Mouse (Mus musculus) limb, embryonic 11.5 days (tissue): ENCODE measurements around the gene Cdhr3. TPM values are rescaled to one million over a fixed set of nuclear protein-coding genes. Genes with fewer than 3 reads are reported as not detected.

Experiments
- ATAC-seq: fragments of 200-750 bp; cut with Nextera tagmentation; 2 replicates; pipeline ENCODE4 v1.8.0; 2017; ENCODE audit warnings: low read depth; ENCODE audit not compliant: insufficient number of reproducible peaks, low FRiP score, low TSS enrichment
- DNase-seq: peaks from one replicate; pipeline ENCODE4 v3.0.0-alpha.2; 2015; ENCODE audit warnings: low spot score
- H3K27ac ChIP-seq: fragments of 300-500 bp; sonication (generic); replicated peaks from 2 replicates; pipeline ENCODE4 v1.5.1; 2014; ENCODE audit warnings: low read depth, mild to moderate bottlenecking, low read length
- H3K27me3 ChIP-seq: fragments of 300-500 bp; sonication (generic); 2 replicates; pipeline ENCODE4 v1.6.1; 2014; ENCODE audit warnings: mild to moderate bottlenecking, low read length, mixed read lengths; ENCODE audit not compliant: control insufficient read depth, insufficient read depth
- H3K36me3 ChIP-seq: fragments of 300-500 bp; sonication (generic); 2 replicates; pipeline ENCODE4 v1.6.1; 2014; ENCODE audit warnings: mild to moderate bottlenecking, low read length, moderate library complexity, mixed read lengths; ENCODE audit not compliant: control insufficient read depth, insufficient read depth
- H3K4me1 ChIP-seq: fragments of 300-500 bp; sonication (generic); 2 replicates; pipeline ENCODE4 v1.6.1; 2014; ENCODE audit warnings: low read length, mixed read lengths; ENCODE audit not compliant: control insufficient read depth, insufficient read depth
- H3K4me2 ChIP-seq: fragments of 300-500 bp; sonication (generic); 2 replicates; pipeline ENCODE4 v1.6.1; 2014; ENCODE audit warnings: low read depth, mild to moderate bottlenecking, moderate library complexity; ENCODE audit not compliant: severe bottlenecking
- H3K4me3 ChIP-seq: fragments of 300-500 bp; sonication (generic); 2 replicates; pipeline ENCODE4 v1.5.1; 2014; ENCODE audit warnings: low read depth, low read length
- H3K9ac ChIP-seq: fragments of 300-500 bp; sonication (generic); 2 replicates; pipeline ENCODE4 v1.6.1; 2014; ENCODE audit warnings: mild to moderate bottlenecking, low read length
- H3K9me3 ChIP-seq: fragments of 300-500 bp; sonication (generic); 2 replicates; pipeline ENCODE4 v1.6.1; 2016; ENCODE audit warnings: low read length; ENCODE audit not compliant: control insufficient read depth
- WGBS: fragments of 180-500 bp; shearing (Covaris S2); extraction: QIAGEN DNeasy Blood & Tissue Kit; methylation state at CpG from one replicate; pipeline ENCODE4 v1.1.7; 2014; 5-methylcytosine and 5-hydroxymethylcytosine counted together
- polyA plus RNA-seq: library from polyadenylated mRNA; unstranded; fragments of >200 nt; fragmentation: Nextera tagmentation; extraction: Ambion mirVana; gene quantifications from 2 replicates; pipeline ENCODE4 v1.2.1, GENCODE M21; 2014

Cdhr3 gene
- polyA plus RNA-seq, 1 experiment from 2014 or later = not detected

DNA sequence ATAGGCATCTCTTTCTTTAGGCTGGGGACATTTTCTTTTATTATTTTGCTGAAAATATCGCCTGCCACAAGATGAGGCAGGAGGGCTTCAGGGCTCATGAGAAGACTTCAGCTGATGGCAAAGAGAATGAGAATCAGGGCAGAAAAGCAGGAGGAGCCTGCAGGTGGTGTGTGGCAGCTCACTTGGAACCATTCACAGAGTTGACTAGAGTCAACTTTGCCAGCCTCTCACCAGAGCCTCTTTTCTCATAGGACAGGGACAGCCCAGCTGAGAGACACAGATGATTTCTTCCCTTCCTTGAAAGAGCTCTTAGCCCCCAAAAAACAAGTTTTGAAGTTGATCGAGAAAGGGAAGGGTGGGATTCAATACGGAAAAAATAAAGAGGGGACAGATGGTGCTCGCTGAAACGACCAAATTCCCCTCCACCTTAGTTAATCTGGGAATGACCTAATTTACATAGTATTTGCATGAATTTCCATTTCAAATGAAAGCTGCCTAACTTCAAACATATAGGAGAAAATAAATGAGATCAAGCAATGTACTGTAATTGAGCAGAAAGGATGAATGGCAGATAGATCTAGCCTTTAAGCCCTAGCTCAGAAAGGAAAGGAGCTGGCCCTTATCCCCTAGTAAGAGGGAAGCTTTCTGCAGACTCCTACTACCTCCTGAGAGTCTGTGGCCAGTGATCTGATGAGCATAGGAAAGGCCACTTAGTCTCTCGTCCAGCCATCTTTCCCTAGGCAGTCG, 78.5 kb downstream of the Cdhr3 start:
- H3K9me3 ChIP-seq = no peaks in the 10 kb centered on the region
- H3K36me3 ChIP-seq = no peaks in the 10 kb centered on the region
- H3K27ac ChIP-seq = no peak overlapping the region
- no peak overlapping the region for H3K4me2 ChIP-seq
- H3K9ac ChIP-seq = no peak overlapping the region
- no peak for ATAC-seq
- no peak for DNase-seq
- no peak overlapping the region for H3K4me3 ChIP-seq
- H3K27me3 ChIP-seq = no peaks in the 10 kb centered on the region
- H3K4me1 ChIP-seq = peaks cover 2% of the 10 kb centered on the region; the same call in 1 of the 2 replicates
- 61% methylated on average over 7 of the region's 7 CpGs for WGBS

DNA sequence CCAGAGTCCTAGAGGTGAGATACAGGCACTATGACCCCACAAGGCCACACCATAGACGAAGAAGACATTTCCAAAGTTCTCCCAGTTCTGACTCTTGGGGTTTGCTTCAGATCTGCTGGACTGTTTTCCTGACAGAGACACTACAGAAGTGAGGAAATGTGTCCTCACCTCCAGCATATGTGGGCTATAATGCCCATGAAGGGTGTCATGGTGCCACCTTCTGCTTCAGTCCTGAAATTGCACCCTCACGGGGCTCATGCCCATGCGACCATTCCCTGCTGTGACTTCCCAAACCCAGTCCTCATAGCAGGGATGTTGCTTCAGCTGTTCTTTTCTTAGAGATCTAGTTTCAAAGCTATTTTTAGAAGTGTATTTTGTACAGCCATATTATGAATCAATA, 82.6 kb downstream of the Cdhr3 start:
- Histone ChIP-seq H3K4me1 (no peaks in the 10 kb centered on the region; the same call in 1 of the 2 replicates), H3K27me3 (no peaks in the 10 kb centered on the region), H3K9me3 (no peaks in the 10 kb centered on the region), H3K27ac (no peak overlapping the region), H3K4me3 (no peak overlapping the region), H3K9ac (no peak overlapping the region), H3K4me2 (no peak overlapping the region), H3K36me3 (no peaks in the 10 kb centered on the region)
- 33% methylated on average over 3 of the region's 3 CpGs for WGBS
- no peak for ATAC-seq
- DNase-seq = no peak

DNA sequence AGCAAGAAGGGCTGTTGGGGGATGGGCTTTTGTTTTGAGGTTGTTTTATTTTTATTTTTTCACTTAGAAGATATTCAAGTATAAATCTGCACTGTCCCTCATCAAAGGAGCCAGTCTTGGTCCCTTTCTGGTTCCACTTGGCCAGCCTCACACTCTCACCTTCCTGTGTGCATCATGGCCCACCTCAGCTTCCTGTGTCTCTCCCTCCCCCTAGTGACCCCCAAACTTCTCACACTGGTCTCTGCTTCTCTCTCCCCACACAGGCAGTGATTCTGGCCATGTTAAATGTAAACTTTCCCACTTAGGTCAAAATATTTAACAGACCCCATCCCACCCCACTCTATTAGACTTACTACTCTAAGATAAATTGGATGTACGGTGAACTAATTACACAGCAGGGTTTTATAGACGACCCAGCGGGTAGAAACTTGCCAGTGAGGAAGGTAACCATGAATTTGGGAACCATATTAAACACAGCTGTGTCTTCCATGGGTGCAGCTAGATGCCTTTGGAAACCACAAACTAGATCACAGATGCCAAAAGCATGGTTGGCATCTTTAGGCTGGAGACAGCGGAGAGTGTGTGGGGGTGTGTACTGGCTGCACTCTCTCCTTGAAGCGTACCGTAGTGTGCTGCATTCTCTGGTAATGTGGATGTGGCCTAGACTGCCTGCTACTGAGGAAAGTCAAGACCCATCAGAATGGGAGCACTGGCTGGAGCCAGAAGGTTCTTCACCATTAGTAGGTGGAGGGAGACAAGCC, 83.3 kb downstream of the Cdhr3 start:
- Histone ChIP-seq H3K4me2 (no peak overlapping the region), H3K4me3 (no peak overlapping the region), H3K4me1 (no peaks in the 10 kb centered on the region; the same call in 1 of the 2 replicates), H3K36me3 (no peaks in the 10 kb centered on the region), H3K27me3 (no peaks in the 10 kb centered on the region), H3K27ac (no peak overlapping the region), H3K9me3 (no peaks in the 10 kb centered on the region), H3K9ac (no peak overlapping the region)
- DNase-seq = no peak
- WGBS = 73% methylated on average over 6 of the region's 6 CpGs
- ATAC-seq = no peak

DNA sequence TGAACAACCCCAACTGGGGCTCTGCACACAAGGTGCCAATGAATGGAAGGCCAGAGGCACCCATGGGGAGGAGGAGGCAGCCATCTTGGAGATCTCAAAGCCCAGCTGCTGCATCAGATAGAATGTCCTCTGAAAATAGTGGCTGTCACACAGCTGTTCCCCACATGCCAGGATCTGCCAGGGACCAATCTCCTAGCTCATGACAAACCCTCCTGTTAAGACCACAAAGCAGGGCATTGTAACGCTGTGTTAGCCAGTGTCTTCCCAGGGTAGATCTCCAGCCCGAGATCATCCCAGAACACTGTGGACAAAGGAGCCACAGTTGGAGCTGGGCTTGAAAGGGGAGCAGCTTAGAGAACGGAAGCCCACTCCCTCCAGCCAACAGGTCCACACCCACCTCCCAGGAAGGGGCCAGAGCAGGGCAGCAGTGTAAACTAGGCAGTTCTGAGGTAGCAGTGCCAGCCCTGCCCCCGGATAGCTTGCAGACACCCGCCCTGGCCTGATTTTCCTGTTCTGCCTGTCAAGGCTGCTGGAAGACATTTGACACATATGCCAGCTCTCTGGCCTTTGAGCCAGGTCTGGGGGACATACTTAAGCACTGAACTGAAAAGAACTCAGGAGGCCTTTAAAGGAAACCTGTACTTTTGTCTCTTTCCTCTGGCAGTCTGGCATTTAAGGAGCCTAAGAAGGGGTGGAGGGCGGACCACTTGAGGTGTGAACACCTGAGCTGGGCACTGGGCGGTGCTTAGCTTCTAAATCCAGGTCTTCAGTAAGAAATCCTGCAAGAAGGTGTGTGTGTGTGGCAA, 84.2 kb downstream of the Cdhr3 start:
- H3K36me3 ChIP-seq = no peaks in the 10 kb centered on the region
- H3K9ac ChIP-seq = no peak overlapping the region
- DNase-seq (no peak), ATAC-seq (no peak)
- no peak overlapping the region for H3K27ac ChIP-seq
- no peaks in the 10 kb centered on the region for H3K27me3 ChIP-seq
- no peaks in the 10 kb centered on the region; the same call in 1 of the 2 replicates for H3K4me1 ChIP-seq
- no peaks in the 10 kb centered on the region for H3K9me3 ChIP-seq
- H3K4me3 ChIP-seq = no peak overlapping the region
- WGBS = 61% methylated on average over 7 of the region's 7 CpGs
- no peak overlapping the region for H3K4me2 ChIP-seq

DNA sequence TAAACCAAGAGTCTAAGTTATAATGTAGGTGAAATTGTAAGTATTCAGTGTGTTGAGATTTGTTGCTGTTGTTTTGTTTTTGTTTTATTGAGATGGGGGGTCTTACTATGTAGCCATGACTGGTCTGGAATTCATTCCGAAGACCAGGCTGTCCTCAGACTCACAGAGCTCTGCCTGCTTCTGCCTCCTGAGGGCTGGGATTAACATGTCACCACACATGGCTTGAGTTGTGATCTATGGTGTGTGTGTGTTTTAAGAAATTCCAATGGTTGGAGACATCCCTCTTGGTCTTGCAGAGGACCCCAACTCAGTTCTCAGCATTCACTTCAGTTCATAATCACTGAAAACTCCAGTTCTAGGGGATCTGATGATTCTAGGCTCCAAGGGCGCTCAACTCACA, 85.5 kb downstream of the Cdhr3 start:
- DNase-seq = no peak
- H3K4me2 ChIP-seq = no peak overlapping the region
- 92% methylated on average over 2 of the region's 2 CpGs for WGBS

DNA sequence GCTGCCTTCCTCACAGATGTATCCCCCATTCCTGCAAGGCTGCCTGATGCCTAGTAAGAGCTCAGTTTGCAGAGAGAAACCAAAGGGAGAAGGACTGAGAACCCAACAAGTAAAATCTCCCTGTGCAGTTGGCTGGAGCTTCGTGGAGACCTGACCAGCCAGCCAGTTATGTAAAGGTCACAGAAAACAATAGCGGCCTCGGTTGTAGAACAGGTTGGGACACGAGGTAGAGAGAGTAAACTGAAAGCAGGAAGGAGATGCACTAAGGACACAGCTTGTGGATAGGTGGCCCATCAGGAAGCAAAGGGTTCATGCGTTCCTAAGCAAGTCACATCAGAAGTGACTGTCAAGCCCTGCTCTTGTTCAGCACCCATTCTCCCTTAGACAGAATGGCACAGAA, 86.8 kb downstream of the Cdhr3 start:
- no peak for ATAC-seq
- H3K4me3 ChIP-seq = no peak overlapping the region
- 86% methylated on average over 5 of the region's 5 CpGs for WGBS

More for the DNA sequence above, 85.5 kb downstream of the Cdhr3 start:
- H3K9ac ChIP-seq = no peak overlapping the region
- H3K4me1 ChIP-seq = no peaks in the 10 kb centered on the region; the same call in 1 of the 2 replicates
- H3K27me3 ChIP-seq = no peaks in the 10 kb centered on the region
- no peaks in the 10 kb centered on the region for H3K36me3 ChIP-seq
- H3K9me3 ChIP-seq = no peaks in the 10 kb centered on the region
- ATAC-seq = no peak
- H3K27ac ChIP-seq = no peak overlapping the region
- no peak overlapping the region for H3K4me3 ChIP-seq

DNA sequence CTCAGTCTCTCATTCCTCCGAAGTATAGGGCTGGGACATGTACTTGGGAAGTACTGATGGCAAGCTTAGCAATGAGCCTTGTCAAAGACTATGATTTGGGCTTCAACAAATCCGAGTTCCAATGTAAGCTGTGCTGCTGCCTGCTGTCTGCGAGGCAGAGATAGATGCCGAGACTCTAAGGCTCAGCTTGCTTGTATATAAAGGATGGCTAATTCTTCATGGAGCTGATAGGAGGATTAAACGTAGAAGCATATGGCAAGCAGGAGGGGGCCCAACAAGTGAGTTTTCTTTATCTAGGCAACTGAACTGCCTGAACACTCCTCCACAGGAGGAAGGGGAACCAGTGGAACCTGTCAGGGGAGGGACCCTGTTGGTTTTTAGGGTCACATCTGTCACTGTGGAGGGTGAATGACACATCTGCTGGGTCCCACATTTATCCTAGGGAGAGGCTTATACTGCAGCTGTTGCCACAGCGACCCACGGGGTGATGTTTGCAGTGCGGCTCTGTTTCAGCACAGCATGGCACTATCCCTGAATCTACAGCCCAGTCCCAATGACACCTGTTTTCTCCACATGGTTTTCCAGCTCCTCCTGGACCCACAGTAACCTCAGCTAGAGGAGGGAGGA, 89.2 kb downstream of the Cdhr3 start:
- H3K4me1 ChIP-seq = no peaks in the 10 kb centered on the region
- no peak overlapping the region for H3K4me2 ChIP-seq
- WGBS = 78% methylated on average over 8 of the region's 8 CpGs
- H3K36me3 ChIP-seq = no peaks in the 10 kb centered on the region
- no peaks in the 10 kb centered on the region for H3K27me3 ChIP-seq
- H3K9me3 ChIP-seq = no peaks in the 10 kb centered on the region
- no peak overlapping the region for H3K4me3 ChIP-seq
- no peak overlapping the region for H3K9ac ChIP-seq
- DNase-seq = no peak
- no peak overlapping the region for H3K27ac ChIP-seq
- no peak for ATAC-seq

More for the DNA sequence above, 86.8 kb downstream of the Cdhr3 start:
- DNase-seq = no peak
- no peaks in the 10 kb centered on the region; the same call in 1 of the 2 replicates for H3K4me1 ChIP-seq
- H3K27me3 ChIP-seq = no peaks in the 10 kb centered on the region
- no peak overlapping the region for H3K9ac ChIP-seq
- no peaks in the 10 kb centered on the region for H3K9me3 ChIP-seq
- H3K4me2 ChIP-seq = no peak overlapping the region
- no peaks in the 10 kb centered on the region for H3K36me3 ChIP-seq
- H3K27ac ChIP-seq = no peak overlapping the region

DNA sequence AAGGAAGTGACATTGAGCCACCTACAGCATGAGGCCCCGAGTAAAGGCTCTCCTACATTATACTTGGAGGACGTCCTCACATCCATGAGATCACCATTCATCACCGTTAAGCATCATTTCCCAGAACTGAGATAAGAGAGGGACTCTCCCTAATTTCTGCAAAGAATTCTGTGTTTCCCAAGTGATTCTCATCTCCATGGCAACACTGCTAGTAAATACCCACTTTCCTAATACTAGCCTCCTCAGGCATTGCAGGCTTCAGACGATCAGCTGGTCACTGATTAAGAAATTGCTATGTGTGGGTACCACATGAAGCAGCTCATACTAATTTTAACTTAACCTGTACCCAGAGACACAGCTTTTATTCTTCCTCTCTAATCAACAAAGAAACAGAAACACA, 92.3 kb downstream of the Cdhr3 start:
- H3K4me1 ChIP-seq = no peaks in the 10 kb centered on the region
- WGBS = 80% methylated on average over 4 of the region's 4 CpGs
- no peak overlapping the region for H3K27ac ChIP-seq
- H3K9me3 ChIP-seq = no peaks in the 10 kb centered on the region
- no peak overlapping the region for H3K4me2 ChIP-seq
- ATAC-seq (no peak), DNase-seq (no peak)
- no peaks in the 10 kb centered on the region for H3K36me3 ChIP-seq
- H3K9ac ChIP-seq = no peak overlapping the region
- no peak overlapping the region for H3K4me3 ChIP-seq
- no peaks in the 10 kb centered on the region for H3K27me3 ChIP-seq
